Mouse (Mus musculus) embryonic fibroblast, embryonic 13.5 days (primary cell): ENCODE measurements at regions not wholly inside any gene's neighbourhood (a gene's known extent, or its start where the extent isn't known, plus 50 kb on each side); places are given as distances from the start of the nearest gene placed in this dataset.

Experiments
- CTCF ChIP-seq: IDR thresholded peaks from 2 replicates; pipeline ENCODE4 v1.5.1; 2011; ENCODE audit warnings: mild to moderate bottlenecking, control low read depth, low read length, moderate library complexity, borderline replicate concordance; ENCODE audit not compliant: insufficient read depth
- POLR2A ChIP-seq: IDR thresholded peaks from 2 replicates; pipeline ENCODE4 v1.6.1; 2011; ENCODE audit warnings: low read depth, mild to moderate bottlenecking, control low read depth, low read length, moderate library complexity

DNA sequence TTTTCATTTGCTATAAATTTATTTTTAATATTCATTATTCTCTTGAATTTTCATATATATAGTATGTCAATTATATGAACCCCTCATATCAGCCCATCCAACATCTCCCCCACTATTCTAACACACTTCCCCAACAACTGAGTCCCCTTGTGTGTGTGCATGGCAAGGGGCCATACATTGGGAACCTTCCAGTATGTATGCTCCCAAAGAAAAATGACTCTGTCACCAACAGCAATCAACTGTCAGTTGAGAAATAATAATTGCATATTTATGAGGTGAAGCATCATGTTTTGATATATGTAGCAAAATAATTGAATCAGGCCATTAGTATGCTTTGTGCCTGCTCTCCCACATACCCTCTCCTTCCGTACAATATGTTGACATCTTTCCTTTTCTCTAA, 474.7 kb downstream of the Pdcd6ip start:
- TF ChIP-seq POLR2A = no peak
- TF ChIP-seq CTCF = no peak
